Mouse (Mus musculus) ES-Bruce4 (cell line): ENCODE measurements around the gene Tspyl2.

Experiments
- CTCF ChIP-seq: IDR thresholded peaks from one replicate; pipeline ENCODE4 v1.8.1; 2011; ENCODE audit warnings: low read depth, low read length
- POLR2A ChIP-seq: IDR thresholded peaks from one replicate; pipeline ENCODE4 v1.8.1; 2011; ENCODE audit warnings: low read length; ENCODE audit not compliant: insufficient read depth

GRCm38 (mm10) chrX:152368054-152368396, 25.8 kb upstream of the Tspyl2 start:
- no peak for TF ChIP-seq CTCF
- TF ChIP-seq POLR2A = no peak
